Mouse (Mus musculus): ENCODE data around the gene Kalrn.

The Kalrn gene

GRCm38 (mm10) chr16:34557891-34558290 lies 15.4 kb downstream of the Kalrn start:
- in situ Hi-C loops (cut with MboI, MseI) = no loop called here

GRCm38 (mm10) chr16:34552731-34553130 lies 20.6 kb downstream of the Kalrn start:
- in situ Hi-C loops (cut with MboI, MseI) = no loop called here

GRCm38 (mm10) chr16:34549470-34549999 lies 23.8 kb downstream of the Kalrn start:
- in situ Hi-C loops (cut with MboI, MseI) = no loop called here

GRCm38 (mm10) chr16:34546805-34547509 lies 26.4 kb downstream of the Kalrn start:
- in situ Hi-C loops (cut with MboI, MseI) = no loop called here

- in situ Hi-C loops (cut with MboI, MseI) = no loop called here
Measured at GRCm38 (mm10) chr16:34543754-34544153, 29.6 kb downstream of the Kalrn start.

GRCm38 (mm10) chr16:34542341-34542740 lies 31.0 kb downstream of the Kalrn start:
- in situ Hi-C loops (cut with MboI, MseI) = no loop called here

GRCm38 (mm10) chr16:34538679-34539185 lies 34.6 kb downstream of the Kalrn start:
- in situ Hi-C loops (cut with MboI, MseI) = no loop called here

GRCm38 (mm10) chr16:34536300-34536699 lies 37.0 kb downstream of the Kalrn start:
- in situ Hi-C loops (cut with MboI, MseI) = no loop called here

- in situ Hi-C loops (cut with MboI, MseI) = no loop called here
Measured at GRCm38 (mm10) chr16:34535135-34535534, 38.2 kb downstream of the Kalrn start.

- in situ Hi-C loops (cut with MboI, MseI) = no loop called here
Measured at GRCm38 (mm10) chr16:34531506-34531905, 41.8 kb downstream of the Kalrn start.

- in situ Hi-C loops (cut with MboI, MseI) = no loop called here
Measured at GRCm38 (mm10) chr16:34530029-34530428, 43.3 kb downstream of the Kalrn start.

- in situ Hi-C loops (cut with MboI, MseI) = no loop called here
Measured at GRCm38 (mm10) chr16:34528234-34528983, 44.9 kb downstream of the Kalrn start.

GRCm38 (mm10) chr16:34526378-34526777 lies 47.0 kb downstream of the Kalrn start:
- in situ Hi-C loops (cut with MboI, MseI) = no loop called here

- in situ Hi-C loops (cut with MboI, MseI) = no loop called here
Measured at GRCm38 (mm10) chr16:34525866-34526265, 47.5 kb downstream of the Kalrn start.

GRCm38 (mm10) chr16:34525205-34525604 lies 48.1 kb downstream of the Kalrn start:
- in situ Hi-C loops (cut with MboI, MseI) = no loop called here

- in situ Hi-C loops (cut with MboI, MseI) = no loop called here
Measured at GRCm38 (mm10) chr16:34521061-34521460, 52.3 kb downstream of the Kalrn start.

GRCm38 (mm10) chr16:34516891-34517398 lies 56.4 kb downstream of the Kalrn start:
- in situ Hi-C loops (cut with MboI, MseI) = no loop called here

- in situ Hi-C loops (cut with MboI, MseI) = no loop called here
Measured at GRCm38 (mm10) chr16:34515485-34515884, 57.8 kb downstream of the Kalrn start.

GRCm38 (mm10) chr16:34513956-34514593 lies 59.3 kb downstream of the Kalrn start:
- in situ Hi-C loops (cut with MboI, MseI) = no loop called here

GRCm38 (mm10) chr16:34512326-34512725 lies 61.0 kb downstream of the Kalrn start:
- in situ Hi-C loops (cut with MboI, MseI) = no loop called here

- in situ Hi-C loops (cut with MboI, MseI) = no loop called here
Measured at GRCm38 (mm10) chr16:34508125-34508524, 65.2 kb downstream of the Kalrn start.

- in situ Hi-C loops (cut with MboI, MseI) = no loop called here
Measured at GRCm38 (mm10) chr16:34506048-34506447, 67.3 kb downstream of the Kalrn start.
